Mouse (Mus musculus) retina, adult 2 months (tissue): ENCODE data around the gene Gm20458.

Source experiments
- DNase-seq: peaks from one replicate; pipeline ENCODE4 v3.0.0-alpha.2; 2012; ENCODE audit warnings: low read depth, low spot score

The Gm20458 gene

GRCm38 (mm10) chr2:164537003-164537402, 76.2 kb downstream of the Gm20458 start:
- no peak for DNase-seq
